Mouse (Mus musculus): ENCODE measurements around the gene Suox. TPM values are rescaled to one million over a fixed set of nuclear protein-coding genes. Genes with fewer than 3 reads are reported as not detected.

The Suox gene
- polyA plus RNA-seq, 2 experiments = 7.6 to 8.1 TPM

GRCm38 (mm10) chr10:128704491-128705316, 30.8 kb upstream of the Suox start, which contains the start of gene Cdk2:
Cdk2 (minus strand) TSS chr10:128705031.
- Histone ChIP-seq H3K27ac (peak within 1 kb of the TSS; percentile 87), H3K4me1 (replicated peaks; ENCODE audit: control insufficient read depth in 2 of 2, insufficient read depth in 2 of 2, low read length in 1 of 2) (peaks cover 14 to 28% of the 10 kb centered on the region in 2 experiments), H3K27me3 (ENCODE audit: control insufficient read depth, insufficient read depth, low read length) (no peaks in the 10 kb centered on the region), H3K4me3 (ENCODE audit: insufficient read depth in 1 of 2, low read depth in 2 of 2, low read length in 2 of 2) (peak within 1 kb of the TSS; percentile 92 to 94), H3K36me3 (replicated peaks; ENCODE audit: control insufficient read depth, insufficient read depth, low read depth) (peaks cover 35% of the 10 kb centered on the region), H3K4me2 (ENCODE audit: low read depth) (peak within 1 kb of the TSS; percentile 91), H3K9ac (replicated peaks) (peak within 1 kb of the TSS; percentile 96), H3K9me3 (ENCODE audit: control insufficient read depth, low read length) (no peaks in the 10 kb centered on the region)
- peak; percentile 79 to 84 (median 84) for DNase-seq (ENCODE audit: low read depth in 3 of 3, low spot score in 3 of 3)
- ATAC-seq (ENCODE audit: insufficient read depth) = peak; percentile 90
- TF ChIP-seq EP300 (IDR thresholded peaks at IDR 0.05; ENCODE audit: low read depth) (no peak), CTCF (IDR thresholded peaks at IDR 0.05; ENCODE audit: low read depth) (no peak)
- under 1% methylated on average over 62 of the region's 62 CpGs for WGBS (ENCODE audit: insufficient replicate concordance)

- 19% methylated on average over 4 of the region's 4 CpGs for WGBS (ENCODE audit: insufficient replicate concordance)
- H3K4me2 ChIP-seq (ENCODE audit: low read depth) = peak within 1 kb of the TSS; percentile 91
- TF ChIP-seq EP300 (IDR thresholded peaks at IDR 0.05; ENCODE audit: low read depth) (no peak), CTCF (IDR thresholded peaks at IDR 0.05; ENCODE audit: low read depth) (no peak)
- H3K9ac ChIP-seq (replicated peaks) = peak within 1 kb of the TSS; percentile 96
- peaks cover 14 to 28% of the 10 kb centered on the region in 2 experiments for H3K4me1 ChIP-seq (replicated peaks; ENCODE audit: control insufficient read depth in 2 of 2, insufficient read depth in 2 of 2, low read length in 1 of 2)
- peaks cover 43% of the 10 kb centered on the region for H3K36me3 ChIP-seq (replicated peaks; ENCODE audit: control insufficient read depth, insufficient read depth, low read depth)
- peak within 1 kb of the TSS; percentile 92 to 94 for H3K4me3 ChIP-seq (ENCODE audit: insufficient read depth in 1 of 2, low read depth in 2 of 2, low read length in 2 of 2)
- peak within 1 kb of the TSS; percentile 87 for H3K27ac ChIP-seq
- ATAC-seq (ENCODE audit: insufficient read depth) = no peak
- no peaks in the 10 kb centered on the region for H3K27me3 ChIP-seq (ENCODE audit: control insufficient read depth, insufficient read depth, low read length)
- no peak for DNase-seq (ENCODE audit: low read depth in 3 of 3, low spot score in 3 of 3)
- no peaks in the 10 kb centered on the region for H3K9me3 ChIP-seq (ENCODE audit: control insufficient read depth, low read length)
Observed at GRCm38 (mm10) chr10:128703895-128704294, 30.0 kb upstream of the Suox start, which contains the start of gene Pmel. Pmel (plus strand) TSS chr10:128704195.

- WGBS (ENCODE audit: insufficient replicate concordance) = 54% methylated on average over 6 of the region's 6 CpGs
- Histone ChIP-seq H3K36me3 (replicated peaks; ENCODE audit: control insufficient read depth, insufficient read depth, low read depth) (peaks cover 51% of the 10 kb centered on the region), H3K4me3 (ENCODE audit: insufficient read depth in 1 of 2, low read depth in 2 of 2, low read length in 2 of 2) (no peak overlapping the region), H3K4me2 (ENCODE audit: low read depth) (peak overlapping the region; percentile 91; the same call in 1 of the 2 replicates), H3K27ac (no peak overlapping the region), H3K9ac (replicated peaks) (no peak overlapping the region), H3K4me1 (replicated peaks; ENCODE audit: control insufficient read depth in 2 of 2, insufficient read depth in 2 of 2, low read length in 1 of 2) (peaks cover 14 to 30% of the 10 kb centered on the region in 2 experiments), H3K27me3 (ENCODE audit: control insufficient read depth, insufficient read depth, low read length) (no peaks in the 10 kb centered on the region), H3K9me3 (ENCODE audit: control insufficient read depth, low read length) (no peaks in the 10 kb centered on the region)
- no peak for TF ChIP-seq CTCF (IDR thresholded peaks at IDR 0.05; ENCODE audit: low read depth)
- TF ChIP-seq EP300 (IDR thresholded peaks at IDR 0.05; ENCODE audit: low read depth) = no peak
- ATAC-seq (ENCODE audit: insufficient read depth) (no peak), DNase-seq (ENCODE audit: low read depth in 3 of 3, low spot score in 3 of 3) (no peak)
Observed at GRCm38 (mm10) chr10:128702328-128703007, 28.6 kb upstream of the Suox start.

- ATAC-seq (ENCODE audit: insufficient read depth) = no peak
- Histone ChIP-seq H3K4me2 (ENCODE audit: low read depth) (no peak overlapping the region), H3K4me1 (replicated peaks; ENCODE audit: control insufficient read depth in 2 of 2, insufficient read depth in 2 of 2, low read length in 1 of 2) (peaks cover 17 to 34% of the 10 kb centered on the region in 2 experiments), H3K9ac (replicated peaks) (no peak overlapping the region), H3K4me3 (ENCODE audit: insufficient read depth in 1 of 2, low read depth in 2 of 2, low read length in 2 of 2) (no peak overlapping the region), H3K9me3 (ENCODE audit: control insufficient read depth, low read length) (no peaks in the 10 kb centered on the region), H3K27ac (no peak overlapping the region), H3K36me3 (replicated peaks; ENCODE audit: control insufficient read depth, insufficient read depth, low read depth) (peaks cover 51% of the 10 kb centered on the region), H3K27me3 (ENCODE audit: control insufficient read depth, insufficient read depth, low read length) (no peaks in the 10 kb centered on the region)
- TF ChIP-seq CTCF (IDR thresholded peaks at IDR 0.05; ENCODE audit: low read depth) (no peak), EP300 (IDR thresholded peaks at IDR 0.05; ENCODE audit: low read depth) (no peak)
- DNase-seq (ENCODE audit: low read depth in 3 of 3, low spot score in 3 of 3) = no peak
- 82% methylated on average over 5 of the region's 5 CpGs for WGBS (ENCODE audit: insufficient replicate concordance)
Observed at GRCm38 (mm10) chr10:128700712-128701111, 26.8 kb upstream of the Suox start.

DNA sequence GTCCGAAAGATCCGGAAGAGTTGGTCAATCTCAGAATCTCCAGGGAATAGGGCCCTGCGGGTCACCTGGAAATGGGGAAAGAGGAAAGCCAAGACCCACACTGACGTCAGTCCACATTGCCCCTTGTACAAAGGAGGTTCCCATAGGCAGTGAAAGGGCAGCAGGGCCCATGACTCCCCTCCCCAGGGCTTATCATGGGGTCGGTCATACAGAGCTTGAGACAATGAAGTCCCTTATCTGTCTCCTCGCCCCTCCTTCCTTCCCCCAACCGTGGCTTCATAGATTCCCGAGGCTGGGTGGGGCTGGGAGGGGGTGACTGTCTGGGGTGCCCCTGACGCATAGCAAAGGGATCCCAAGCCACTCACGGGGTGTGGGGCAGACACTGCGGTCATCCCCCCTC, 25.7 kb upstream of the Suox start:
- Histone ChIP-seq H3K4me3 (ENCODE audit: insufficient read depth in 1 of 2, low read depth in 2 of 2, low read length in 2 of 2) (no peak overlapping the region), H3K9me3 (ENCODE audit: control insufficient read depth, low read length) (no peaks in the 10 kb centered on the region), H3K36me3 (replicated peaks; ENCODE audit: control insufficient read depth, insufficient read depth, low read depth) (peaks cover 51% of the 10 kb centered on the region), H3K27ac (no peak overlapping the region), H3K4me1 (replicated peaks; ENCODE audit: control insufficient read depth in 2 of 2, insufficient read depth in 2 of 2, low read length in 1 of 2) (peaks cover 11 to 33% of the 10 kb centered on the region in 2 experiments), H3K4me2 (ENCODE audit: low read depth) (no peak overlapping the region), H3K9ac (replicated peaks) (no peak overlapping the region), H3K27me3 (ENCODE audit: control insufficient read depth, insufficient read depth, low read length) (no peaks in the 10 kb centered on the region)
- ATAC-seq (ENCODE audit: insufficient read depth) = no peak
- TF ChIP-seq EP300 (IDR thresholded peaks at IDR 0.05; ENCODE audit: low read depth) (no peak), CTCF (IDR thresholded peaks at IDR 0.05; ENCODE audit: low read depth) (no peak)
- 41% methylated on average over 11 of the region's 11 CpGs for WGBS (ENCODE audit: insufficient replicate concordance)
- DNase-seq (ENCODE audit: low read depth in 3 of 3, low spot score in 3 of 3) = no peak
